Mouse (Mus musculus): ENCODE results near the gene Fam170b. TPM values are rescaled to one million over a fixed set of nuclear protein-coding genes. Genes with fewer than 3 reads are reported as not detected.

The Fam170b gene
- polyA plus RNA-seq (2012; rRNA removed) (0.02 and 0.05 TPM in 2 replicates), polyA plus RNA-seq (2014; fragmentation: Nextera tagmentation; extraction: Ambion mirVana) (not detected in 2 replicates)

- no peak for DNase-seq (ENCODE audit: low read depth in 3 of 3, low spot score in 3 of 3)
These were observed at the start of gene Fam170b for GRCm38 (mm10) chr14:32833847-32834246. Gene Fam170b (plus strand): TSS chr14:32833962.

GRCm38 (mm10) chr14:32784130-32784747, 49.5 kb upstream of the Fam170b start:
- no peak for DNase-seq (ENCODE audit: low read depth in 3 of 3, low spot score in 3 of 3)
- Histone ChIP-seq H3K4me2 (ENCODE audit: low read depth) (no peak overlapping the region), H3K27ac (no peak overlapping the region), H3K36me3 (replicated peaks; ENCODE audit: control insufficient read depth, insufficient read depth, low read depth) (no peaks in the 10 kb centered on the region), H3K27me3 (ENCODE audit: control insufficient read depth, insufficient read depth, low read length) (no peaks in the 10 kb centered on the region), H3K4me1 (replicated peaks; ENCODE audit: control insufficient read depth in 2 of 2, insufficient read depth in 2 of 2, low read length in 1 of 2) (peaks cover 0 to 4% of the 10 kb centered on the region in 2 experiments; a peak in 1 of 4 replicates), H3K9me3 (ENCODE audit: control insufficient read depth, low read length) (no peaks in the 10 kb centered on the region), H3K9ac (replicated peaks) (no peak overlapping the region), H3K4me3 (ENCODE audit: insufficient read depth in 1 of 2, low read depth in 2 of 2, low read length in 2 of 2) (no peak overlapping the region)
- no peak for TF ChIP-seq CTCF (IDR thresholded peaks at IDR 0.05; ENCODE audit: low read depth)
- TF ChIP-seq EP300 (IDR thresholded peaks at IDR 0.05; ENCODE audit: low read depth) = no peak
- no peak for ATAC-seq (ENCODE audit: insufficient read depth)
- WGBS (ENCODE audit: insufficient replicate concordance) = 16% methylated on average over 12 of the region's 12 CpGs

More at GRCm38 (mm10) chr14:32833847-32834246, at the start of gene Fam170b:
- Histone ChIP-seq H3K27me3 (ENCODE audit: control insufficient read depth, insufficient read depth, low read length) (no peaks in the 10 kb centered on the region), H3K9me3 (ENCODE audit: control insufficient read depth, low read length) (no peaks in the 10 kb centered on the region), H3K36me3 (replicated peaks; ENCODE audit: control insufficient read depth, insufficient read depth, low read depth) (no peaks in the 10 kb centered on the region), H3K4me1 (replicated peaks; ENCODE audit: control insufficient read depth in 2 of 2, insufficient read depth in 2 of 2, low read length in 1 of 2) (peaks cover 0 to under 1% of the 10 kb centered on the region in 2 experiments; a peak in 1 of 4 replicates), H3K4me2 (ENCODE audit: low read depth) (no peak within 1 kb of the TSS), H3K27ac (no peak within 1 kb of the TSS), H3K9ac (replicated peaks) (no peak within 1 kb of the TSS), H3K4me3 (ENCODE audit: insufficient read depth in 1 of 2, low read depth in 2 of 2, low read length in 2 of 2) (no peak within 1 kb of the TSS)
- no peak for TF ChIP-seq CTCF (IDR thresholded peaks at IDR 0.05; ENCODE audit: low read depth)
- no peak for ATAC-seq (ENCODE audit: insufficient read depth)
- WGBS (ENCODE audit: insufficient replicate concordance) = 60% methylated on average over 8 of the region's 8 CpGs

- WGBS (ENCODE audit: insufficient replicate concordance) = 27% methylated on average over 4 of the region's 4 CpGs
- peaks cover 0 to 4% of the 10 kb centered on the region in 2 experiments; a peak in 1 of 4 replicates for H3K4me1 ChIP-seq (replicated peaks; ENCODE audit: control insufficient read depth in 2 of 2, insufficient read depth in 2 of 2, low read length in 1 of 2)
- no peaks in the 10 kb centered on the region for H3K9me3 ChIP-seq (ENCODE audit: control insufficient read depth, low read length)
- no peak for TF ChIP-seq EP300 (IDR thresholded peaks at IDR 0.05; ENCODE audit: low read depth)
- TF ChIP-seq CTCF (IDR thresholded peaks at IDR 0.05; ENCODE audit: low read depth) = no peak
- H3K4me3 ChIP-seq (ENCODE audit: insufficient read depth in 1 of 2, low read depth in 2 of 2, low read length in 2 of 2) = no peak overlapping the region
- no peak overlapping the region for H3K27ac ChIP-seq
- H3K27me3 ChIP-seq (ENCODE audit: control insufficient read depth, insufficient read depth, low read length) = no peaks in the 10 kb centered on the region
- DNase-seq (ENCODE audit: low read depth in 3 of 3, low spot score in 3 of 3) = no peak
- H3K9ac ChIP-seq (replicated peaks) = no peak overlapping the region
- no peak overlapping the region for H3K4me2 ChIP-seq (ENCODE audit: low read depth)
- H3K36me3 ChIP-seq (replicated peaks; ENCODE audit: control insufficient read depth, insufficient read depth, low read depth) = no peaks in the 10 kb centered on the region
- no peak for ATAC-seq (ENCODE audit: insufficient read depth)
These were observed 49.0 kb upstream of the Fam170b start for GRCm38 (mm10) chr14:32784748-32785134.

GRCm38 (mm10) chr14:32785556-32786130, 48.1 kb upstream of the Fam170b start, which contains the start of gene Tmem273:
Gene Tmem273 (plus strand): TSS chr14:32785963.
- 11% methylated on average over 3 of the region's 3 CpGs for WGBS (ENCODE audit: insufficient replicate concordance)
- Histone ChIP-seq H3K4me3 (ENCODE audit: insufficient read depth in 1 of 2, low read depth in 2 of 2, low read length in 2 of 2) (peak within 1 kb of the TSS in 1 of 2 experiments; percentile 9; a peak in 1 of 4 replicates), H3K4me2 (ENCODE audit: low read depth) (no peak within 1 kb of the TSS), H3K4me1 (replicated peaks; ENCODE audit: control insufficient read depth in 2 of 2, insufficient read depth in 2 of 2, low read length in 1 of 2) (peaks cover 0 to 4% of the 10 kb centered on the region in 2 experiments; a peak in 1 of 4 replicates), H3K27ac (no peak within 1 kb of the TSS), H3K36me3 (replicated peaks; ENCODE audit: control insufficient read depth, insufficient read depth, low read depth) (no peaks in the 10 kb centered on the region), H3K27me3 (ENCODE audit: control insufficient read depth, insufficient read depth, low read length) (no peaks in the 10 kb centered on the region), H3K9me3 (ENCODE audit: control insufficient read depth, low read length) (no peaks in the 10 kb centered on the region), H3K9ac (replicated peaks) (no peak within 1 kb of the TSS)
- no peak for ATAC-seq (ENCODE audit: insufficient read depth)
- TF ChIP-seq CTCF (IDR thresholded peaks at IDR 0.05; ENCODE audit: low read depth) (no peak), EP300 (IDR thresholded peaks at IDR 0.05; ENCODE audit: low read depth) (no peak)
- DNase-seq (ENCODE audit: low read depth in 3 of 3, low spot score in 3 of 3) = no peak

GRCm38 (mm10) chr14:32787691-32788090, 46.1 kb upstream of the Fam170b start:
- Histone ChIP-seq H3K36me3 (replicated peaks; ENCODE audit: control insufficient read depth, insufficient read depth, low read depth) (no peaks in the 10 kb centered on the region), H3K27ac (no peak overlapping the region), H3K27me3 (ENCODE audit: control insufficient read depth, insufficient read depth, low read length) (no peaks in the 10 kb centered on the region), H3K4me2 (ENCODE audit: low read depth) (no peak overlapping the region), H3K4me3 (ENCODE audit: insufficient read depth in 1 of 2, low read depth in 2 of 2, low read length in 2 of 2) (no peak overlapping the region), H3K4me1 (replicated peaks; ENCODE audit: control insufficient read depth in 2 of 2, insufficient read depth in 2 of 2, low read length in 1 of 2) (peaks cover 0 to 4% of the 10 kb centered on the region in 2 experiments; a peak in 1 of 4 replicates), H3K9ac (replicated peaks) (no peak overlapping the region), H3K9me3 (ENCODE audit: control insufficient read depth, low read length) (no peaks in the 10 kb centered on the region)
- no peak for DNase-seq (ENCODE audit: low read depth in 3 of 3, low spot score in 3 of 3)
- 27% methylated on average over 5 of the region's 5 CpGs for WGBS (ENCODE audit: insufficient replicate concordance)
- TF ChIP-seq CTCF (IDR thresholded peaks at IDR 0.05; ENCODE audit: low read depth) (no peak), EP300 (IDR thresholded peaks at IDR 0.05; ENCODE audit: low read depth) (no peak)
- no peak for ATAC-seq (ENCODE audit: insufficient read depth)

Data from liver, embryonic 14.5 days (tissue).